Mouse (Mus musculus): ENCODE data around the gene Cmtm1.
"Not testable (repeated sequence)": the region's sequence is repeated elsewhere in the genome, so short reads cannot be mapped to it uniquely, and the experiment has no call there.

Cmtm1 gene

GRCm38 (mm10) chr8:104309441-104310155, at the start of gene Cmtm1, which contains the start of gene Gm45711:
Gene Cmtm1, minus strand, starts transcription at chr8:104310145.
Gene Gm45711, minus strand, starts transcription at chr8:104310081.
- peak; percentile 33 to 47 for DNase-seq (ENCODE audit: low spot score in 2 of 2)

GRCm38 (mm10) chr8:104358637-104359036, 48.7 kb upstream of the Cmtm1 start:
- no peak for DNase-seq (ENCODE audit: low spot score in 2 of 2)

- no peak for DNase-seq (ENCODE audit: low spot score in 2 of 2)
Measured at GRCm38 (mm10) chr8:104354504-104354903, 44.6 kb upstream of the Cmtm1 start.

DNA sequence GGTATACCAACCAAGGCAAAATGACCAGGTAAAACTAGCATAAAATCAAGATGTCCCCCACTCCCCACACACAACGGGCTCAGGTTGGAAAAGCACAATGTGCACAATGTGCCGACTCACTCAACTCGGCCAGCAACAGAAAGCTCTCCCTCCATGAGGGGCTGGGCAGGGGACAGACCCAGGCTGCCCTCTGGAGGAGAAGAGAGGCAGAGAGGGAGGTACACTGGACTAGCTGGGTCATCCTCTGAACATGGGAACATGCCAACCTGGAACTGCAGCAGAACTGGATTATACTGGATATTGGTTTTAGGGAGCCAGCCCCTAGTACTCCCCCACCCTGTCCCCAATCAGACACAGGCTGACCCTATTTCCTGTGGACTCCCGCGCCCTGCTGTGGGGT, 43.2 kb upstream of the Cmtm1 start:
- no peak for DNase-seq (ENCODE audit: low spot score in 2 of 2)

- no peak for DNase-seq (ENCODE audit: low spot score in 2 of 2)
Measured at GRCm38 (mm10) chr8:104350047-104350446, 40.1 kb upstream of the Cmtm1 start.

DNA sequence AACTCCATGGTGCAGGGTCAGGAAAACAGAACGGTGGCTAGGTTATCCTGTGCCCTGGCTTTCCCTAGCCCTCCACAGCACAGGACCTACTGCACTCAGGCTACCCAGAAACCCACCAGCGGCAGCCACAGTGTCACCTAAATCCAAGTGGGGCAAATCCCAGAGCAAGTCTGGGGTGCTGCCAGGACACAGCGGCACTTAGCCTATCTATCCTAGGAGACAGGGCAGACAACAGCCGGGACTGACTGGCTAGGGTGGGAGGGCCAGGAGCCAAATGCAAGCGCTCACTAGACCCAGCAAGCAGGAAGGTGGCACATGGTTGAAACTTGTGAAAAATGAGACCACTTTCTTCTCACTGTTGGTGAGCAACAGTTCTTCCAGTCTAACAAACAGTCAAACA, 39.0 kb upstream of the Cmtm1 start:
- DNase-seq (ENCODE audit: low spot score in 2 of 2), result no peak

DNA sequence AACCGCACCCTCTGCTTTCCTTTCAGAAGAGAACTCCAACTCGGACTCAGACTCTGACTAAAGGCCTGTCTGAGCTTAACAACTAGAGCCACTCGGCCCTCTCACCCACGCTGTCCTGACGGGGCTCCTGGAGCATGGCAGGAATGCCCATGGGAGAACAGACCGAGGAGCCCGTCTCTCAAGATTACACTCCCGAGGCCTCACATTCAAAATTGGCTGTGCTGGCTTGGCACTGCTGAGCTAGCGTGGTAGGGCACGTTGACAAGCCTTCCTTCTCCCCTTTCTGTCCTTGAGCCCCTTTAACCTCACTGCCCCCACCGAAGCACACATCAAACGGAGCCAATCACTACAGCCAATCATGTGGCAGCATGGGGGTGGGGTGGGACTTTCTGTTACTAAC, 36.8 kb upstream of the Cmtm1 start:
- no peak for DNase-seq (ENCODE audit: low spot score in 2 of 2)

GRCm38 (mm10) chr8:104344622-104345021, 34.7 kb upstream of the Cmtm1 start:
- DNase-seq (ENCODE audit: low spot score in 2 of 2), result no peak

DNA sequence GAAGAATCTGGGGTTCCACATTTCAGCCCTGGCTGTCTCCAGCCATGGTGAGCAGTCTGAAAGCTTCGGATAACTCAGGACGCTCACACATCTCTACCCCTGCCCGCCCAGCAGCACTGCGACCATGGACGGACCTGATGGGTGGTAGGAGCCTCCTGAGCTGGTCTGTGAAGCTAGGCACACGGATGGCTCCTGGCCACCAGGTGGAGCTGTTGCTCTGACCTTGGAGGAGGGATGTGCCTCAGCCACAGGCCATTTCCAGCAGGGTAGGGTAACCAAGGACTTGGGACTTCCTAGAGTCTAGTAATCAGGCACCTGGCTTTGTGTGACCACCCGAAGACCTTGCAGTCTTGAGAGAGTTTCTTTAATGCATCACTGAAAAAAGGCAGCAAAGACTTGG, 34.0 kb upstream of the Cmtm1 start:
- peak; percentile 82 to 90 for DNase-seq (ENCODE audit: low spot score in 2 of 2)

DNA sequence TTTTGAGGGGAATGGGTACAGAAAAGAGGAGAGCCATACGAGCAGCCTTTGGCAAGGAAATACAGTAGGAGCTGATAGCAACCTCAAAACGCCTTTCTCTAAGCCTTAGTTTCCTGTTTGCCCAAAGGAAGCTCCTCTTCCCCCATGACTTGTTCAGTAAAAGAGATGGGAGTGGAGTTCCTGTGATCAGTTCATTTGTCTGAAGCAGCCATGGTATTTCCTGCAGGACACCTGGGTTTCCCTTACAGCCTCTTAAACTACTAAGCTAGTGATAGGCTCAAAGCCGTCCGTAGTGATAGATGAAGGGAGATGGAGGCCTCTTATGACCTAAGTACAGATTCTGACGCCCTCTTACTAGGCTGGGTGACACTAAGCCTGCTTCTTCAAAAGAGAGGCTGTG, 32.5 kb upstream of the Cmtm1 start:
- no peak for DNase-seq (ENCODE audit: low spot score in 2 of 2)

GRCm38 (mm10) chr8:104341678-104342077, 31.7 kb upstream of the Cmtm1 start:
- no peak for DNase-seq (ENCODE audit: low spot score in 2 of 2)

DNA sequence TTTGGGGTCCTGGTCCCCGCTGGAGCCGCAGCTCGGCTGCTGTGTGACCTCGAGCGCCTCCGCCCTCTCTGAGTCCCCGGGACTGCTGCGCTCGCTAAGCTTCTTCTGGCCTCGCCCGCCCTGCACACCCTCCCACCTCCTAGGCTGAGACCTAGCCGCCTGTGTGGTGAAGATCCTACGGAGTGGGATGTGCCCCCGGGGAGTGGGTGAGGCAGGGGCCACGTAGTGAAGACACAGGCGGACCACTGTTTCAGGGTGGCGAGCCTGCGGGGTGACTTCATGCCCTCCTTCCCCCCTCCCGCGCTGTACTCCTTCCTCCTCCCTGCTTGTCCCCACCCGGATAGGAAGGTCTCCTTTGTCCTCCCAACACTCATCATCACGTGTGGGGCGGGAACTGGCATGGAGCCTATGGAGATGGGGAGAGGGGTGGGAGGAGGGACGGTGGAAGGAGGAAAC, 31.2 kb upstream of the Cmtm1 start:
- peak; percentile 71 to 73 for DNase-seq (ENCODE audit: low spot score in 2 of 2)

DNA sequence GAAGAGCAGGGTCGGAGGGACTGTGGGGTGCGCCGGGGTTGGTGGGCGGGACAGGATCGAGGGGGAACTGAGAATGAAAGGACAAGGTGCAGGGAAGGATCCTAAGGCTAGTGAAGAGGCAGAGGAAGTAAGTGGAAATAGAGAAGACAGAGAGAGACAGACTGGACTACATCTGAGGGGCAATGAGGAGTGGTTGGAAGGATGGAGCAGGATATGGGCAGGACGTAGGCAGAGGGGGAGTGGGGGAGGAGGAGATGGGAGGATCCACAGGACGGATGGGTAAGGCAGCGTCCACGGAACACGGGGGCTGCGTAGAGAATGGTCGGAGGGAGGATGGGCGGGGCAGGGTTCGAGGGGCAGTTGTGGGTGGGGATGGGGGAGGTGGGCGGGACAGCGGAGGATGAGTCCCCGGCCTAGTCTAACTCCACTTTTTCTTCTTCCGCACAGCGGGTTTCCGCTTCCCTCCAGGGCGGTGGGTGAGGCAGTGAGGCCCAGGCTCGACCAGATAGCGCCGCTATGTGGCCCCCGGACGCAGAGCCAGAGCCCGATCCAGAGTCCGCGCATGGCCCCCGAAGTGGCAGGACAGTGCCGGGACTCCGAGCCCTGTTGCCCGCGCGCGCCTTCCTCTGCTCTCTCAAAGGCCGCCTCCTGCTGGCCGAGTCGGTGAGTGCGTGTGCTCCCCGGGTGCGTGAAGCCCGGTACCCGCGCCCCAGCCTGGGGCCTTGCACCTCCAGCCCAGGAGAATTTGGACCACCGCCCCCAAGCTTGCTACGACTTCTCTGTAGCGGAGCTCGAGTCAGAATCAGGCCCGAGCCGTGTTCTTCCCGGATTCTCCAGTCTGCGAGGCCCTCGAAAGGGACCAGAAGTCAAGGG, 30.5 kb upstream of the Cmtm1 start:
- peak; percentile 80 to 82 for DNase-seq (ENCODE audit: low spot score in 2 of 2)

DNA sequence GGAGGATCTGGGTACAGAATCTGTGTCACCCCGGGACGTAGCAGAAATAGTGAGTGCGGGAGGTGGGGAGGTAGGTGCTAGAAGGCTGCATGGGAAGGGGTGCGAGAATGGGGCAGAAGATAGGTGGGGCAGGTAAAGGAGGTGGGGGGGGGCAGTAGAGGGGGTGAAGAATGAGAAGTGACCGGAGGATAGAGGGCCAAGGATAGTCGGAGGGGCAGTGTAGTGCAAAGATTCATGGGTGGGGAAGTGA, 30.0 kb upstream of the Cmtm1 start:
- no peak for DNase-seq (ENCODE audit: low spot score in 2 of 2)

- DNase-seq (ENCODE audit: low spot score in 2 of 2), result peak; percentile 54 to 58
Measured at GRCm38 (mm10) chr8:104339229-104339982, 29.5 kb upstream of the Cmtm1 start, which contains the start of gene Cmtm3. Gene Cmtm3, plus strand, starts transcription at chr8:104339410.

GRCm38 (mm10) chr8:104337890-104338289, 27.9 kb upstream of the Cmtm1 start:
- DNase-seq (ENCODE audit: low spot score in 2 of 2), result peak in 1 of 2 experiments; percentile 15

DNA sequence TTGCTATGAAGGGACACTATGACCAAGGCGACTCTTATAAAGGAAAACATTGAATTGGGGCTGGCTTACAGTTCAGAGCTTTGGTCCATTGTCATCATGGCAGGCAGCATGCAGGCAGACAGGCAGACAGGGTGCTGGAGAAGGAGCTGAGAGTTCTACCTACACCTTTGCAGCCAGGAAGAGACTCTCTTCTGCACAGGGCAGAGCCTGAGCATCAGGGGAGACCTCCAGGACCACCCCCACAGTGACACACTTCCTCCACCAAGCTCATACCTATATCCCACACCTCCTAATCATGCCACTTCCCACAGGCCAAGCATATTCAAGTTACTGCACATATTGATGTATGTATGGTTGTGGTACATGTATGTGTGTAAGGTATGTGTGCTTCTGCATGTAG, 26.9 kb upstream of the Cmtm1 start:
- peak in 1 of 2 experiments; percentile 13 for DNase-seq (ENCODE audit: low spot score in 2 of 2)

GRCm38 (mm10) chr8:104334196-104334595, 24.3 kb upstream of the Cmtm1 start:
- DNase-seq (ENCODE audit: low spot score in 2 of 2), result peak in 1 of 2 experiments; percentile 10

DNA sequence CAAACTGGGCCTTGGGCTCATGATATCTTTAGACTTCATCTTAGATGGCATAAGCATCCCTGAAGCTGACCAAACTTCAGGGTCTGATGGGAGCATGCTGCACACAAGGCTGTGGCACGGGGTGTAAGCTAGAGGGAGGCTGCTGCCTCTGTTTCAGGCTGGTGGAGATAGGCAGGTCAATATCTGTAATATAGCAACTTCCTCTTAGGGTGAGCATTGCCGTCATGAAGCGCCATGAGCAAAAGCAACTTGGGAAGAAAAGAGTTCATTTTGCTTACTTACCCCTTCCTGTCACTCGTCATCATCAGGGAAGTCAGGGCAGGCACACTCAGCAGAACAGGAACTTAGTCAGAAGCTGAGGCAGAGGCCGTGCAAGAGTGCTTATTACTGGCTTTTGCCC, 23.8 kb upstream of the Cmtm1 start:
- DNase-seq (ENCODE audit: low spot score in 2 of 2), result peak in 1 of 2 experiments; percentile 15

GRCm38 (mm10) chr8:104332665-104333631, 23.0 kb upstream of the Cmtm1 start:
- DNase-seq (ENCODE audit: low spot score in 2 of 2), result peak in 1 of 2 experiments; percentile 7

GRCm38 (mm10) chr8:104321930-104322329, 12.0 kb upstream of the Cmtm1 start, which contains the start of gene Cmtm2b:
Gene Cmtm2b, plus strand, starts transcription at chr8:104322230.
- not testable (repeated sequence) for DNase-seq (ENCODE audit: low spot score in 2 of 2)

Measured in right cerebral cortex, postnatal 10 days (tissue).